In genomic region chr7:109723114-109723513, GRCm38 (mm10) we compare ENCODE assay signal across 20 mouse cellular contexts. TPM values are rescaled to one million over a fixed set of nuclear protein-coding genes. Genes with fewer than 3 reads are reported as not detected.
"Had no signal": no experiment of that assay in that cellular context is flagged by ENCODE, and none has a peak within 500 bp of the region (broad histone marks: within the 10 kb centered on the region; RNA-seq: fewer than 3 reads in every experiment).

No protein-coding gene starts in this region.

- DNase-seq: kidney, adult 18-20 months; kidney, adult 9 months; kidney, postnatal 14 days; liver, embryonic 13.5 days; lung, postnatal 10 days; right cerebral cortex, adult 18-20 months; right cerebral cortex, postnatal 14 days; thymus, postnatal 25 days had no signal

- ATAC-seq: midbrain, embryonic 15.5 days had no signal

- H3K4me2 ChIP-seq: liver, embryonic 13.5 days; lung, embryonic 14.5 days; midbrain, embryonic 12.5 days; midbrain, embryonic 15.5 days; neural tube, embryonic 12.5 days; neural tube, embryonic 15.5 days had no signal

- H3K9ac ChIP-seq: liver, embryonic 13.5 days; lung, embryonic 14.5 days; midbrain, embryonic 12.5 days; midbrain, embryonic 15.5 days; neural tube, embryonic 12.5 days; neural tube, embryonic 15.5 days had no signal

- H3K4me1 ChIP-seq: liver, embryonic 13.5 days; midbrain, embryonic 12.5 days; midbrain, embryonic 15.5 days; neural tube, embryonic 12.5 days; neural tube, embryonic 15.5 days had no signal

- H3K36me3 ChIP-seq: liver, embryonic 13.5 days; midbrain, embryonic 12.5 days; midbrain, embryonic 15.5 days; neural tube, embryonic 12.5 days; neural tube, embryonic 15.5 days had no signal

- H3K27me3 ChIP-seq: liver, embryonic 13.5 days; midbrain, embryonic 12.5 days; midbrain, embryonic 15.5 days; neural tube, embryonic 12.5 days; neural tube, embryonic 15.5 days had no signal

- H3K4me3 ChIP-seq: liver, embryonic 13.5 days; midbrain, embryonic 12.5 days; midbrain, embryonic 15.5 days; neural tube, embryonic 12.5 days; neural tube, embryonic 15.5 days had no signal

- H3K9me3 ChIP-seq: liver, embryonic 13.5 days; midbrain, embryonic 15.5 days; neural tube, embryonic 12.5 days; neural tube, embryonic 15.5 days had no signal

- H3K27ac ChIP-seq: liver, embryonic 13.5 days; macrophage; midbrain, embryonic 12.5 days; midbrain, embryonic 15.5 days; neural tube, embryonic 12.5 days; neural tube, embryonic 15.5 days had no signal

RNA-seq across cellular contexts. Expression of gene BC051019, which starts 0.5 kb away (rescaled TPM):
- polyA plus RNA-seq: intestine, embryonic 14.5 days; liver, adult 2 months; lung, embryonic 14.5 days; macrophage; midbrain, embryonic 12.5 days; neural tube, embryonic 12.5 days; neural tube, embryonic 15.5 days had no signal

RNA-seq across cellular contexts. Expression of gene Ascl3, which starts 8.4 kb away (rescaled TPM):
- polyA plus RNA-seq: intestine, embryonic 14.5 days; kidney, embryonic 16.5 days; limb, embryonic 11.5 days; limb, embryonic 14.5 days; liver, embryonic 13.5 days; liver, embryonic 16.5 days; lung, embryonic 14.5 days; macrophage; midbrain, embryonic 12.5 days; neural tube, embryonic 12.5 days had no signal
